Mouse (Mus musculus) right cerebral cortex, postnatal 25 days (tissue): ENCODE results near the gene Acsf2.
"Not testable (repeated sequence)": the region's sequence is repeated elsewhere in the genome, so short reads cannot be mapped to it uniquely, and the experiment has no call there.

Experiments
- DNase-seq: peaks from one replicate; pipeline ENCODE4 v3.0.0; 2022

Gene Acsf2

GRCm38 (mm10) chr11:94601321-94602281, at the start of gene Acsf2:
Gene Acsf2 (minus strand): TSS chr11:94601871.
- peak; percentile 24 for DNase-seq

- not testable (repeated sequence) for DNase-seq
Measured at GRCm38 (mm10) chr11:94651241-94651640, 49.6 kb upstream of the Acsf2 start.

DNA sequence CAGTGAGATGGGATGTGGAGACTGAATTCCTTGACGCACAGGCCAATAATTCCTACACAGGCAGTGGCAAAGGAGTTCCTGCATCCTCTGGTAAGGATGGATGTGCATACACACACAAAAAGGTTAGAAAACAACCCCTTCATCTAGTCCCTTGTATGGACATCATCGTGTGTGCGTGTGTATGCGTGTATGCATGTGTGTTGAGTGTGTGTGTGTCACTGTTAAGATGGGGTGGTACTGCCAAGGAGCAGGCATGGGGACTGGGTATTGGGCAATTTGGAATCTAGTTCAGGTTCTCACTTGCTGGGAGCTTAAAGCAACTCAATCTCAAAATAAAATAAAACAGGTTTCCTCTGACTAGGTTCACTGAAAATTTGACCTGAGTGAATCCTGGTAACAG, 44.8 kb upstream of the Acsf2 start:
- no peak for DNase-seq

DNA sequence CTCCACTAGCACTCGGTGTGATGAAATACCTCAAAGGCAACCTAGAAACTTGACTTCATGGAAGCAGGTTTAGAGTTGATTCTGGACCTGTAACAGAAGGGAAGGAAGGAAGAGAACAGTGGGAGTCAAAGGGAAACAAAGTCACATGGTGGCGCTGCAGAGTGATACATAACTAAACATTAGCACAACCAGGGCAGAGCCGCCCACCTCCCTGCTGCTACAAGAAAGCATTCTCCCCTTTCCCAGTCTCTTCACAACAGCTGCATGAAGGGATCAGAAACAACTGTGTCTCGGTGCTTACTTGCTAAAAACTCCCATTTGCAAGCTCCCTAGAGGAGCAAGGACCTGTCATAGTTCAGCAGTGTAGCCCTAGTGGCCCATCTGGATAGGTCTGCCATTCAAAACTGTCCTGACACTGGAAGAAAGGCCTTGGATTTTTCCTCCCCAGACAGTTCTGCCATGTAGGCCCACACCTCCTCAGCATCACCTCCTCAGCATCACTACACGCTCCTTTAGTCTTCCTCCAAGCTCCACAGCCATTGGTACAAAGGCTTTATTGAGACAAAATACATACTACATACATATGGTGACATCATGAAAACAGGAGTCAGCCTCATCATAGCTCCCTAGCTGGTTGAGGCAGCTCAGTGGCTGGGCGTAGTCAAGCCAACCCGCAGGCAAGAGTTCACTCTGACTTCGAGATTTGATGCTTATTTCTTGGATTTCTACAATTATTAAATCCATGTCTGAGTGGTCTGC, 43.0 kb upstream of the Acsf2 start:
- DNase-seq, result no peak

DNA sequence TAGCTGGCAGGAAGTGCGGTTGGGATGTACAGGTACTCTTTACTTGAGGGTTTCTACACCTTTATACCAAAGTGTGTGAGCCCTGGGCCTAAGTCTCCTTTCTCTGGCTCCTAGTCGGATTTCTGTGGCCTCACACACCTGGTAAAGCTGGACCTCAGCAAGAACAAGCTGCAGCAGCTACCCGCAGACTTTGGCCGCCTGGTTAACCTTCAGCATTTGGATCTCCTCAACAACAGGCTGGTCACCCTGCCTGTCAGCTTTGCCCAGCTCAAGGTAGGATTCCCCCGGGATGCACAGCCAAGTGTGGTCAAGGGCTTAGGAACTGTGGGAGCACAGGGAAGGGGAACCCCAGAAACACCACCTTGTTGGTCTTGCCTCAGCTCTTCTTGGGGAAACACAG, 32.8 kb upstream of the Acsf2 start:
- no peak for DNase-seq

DNA sequence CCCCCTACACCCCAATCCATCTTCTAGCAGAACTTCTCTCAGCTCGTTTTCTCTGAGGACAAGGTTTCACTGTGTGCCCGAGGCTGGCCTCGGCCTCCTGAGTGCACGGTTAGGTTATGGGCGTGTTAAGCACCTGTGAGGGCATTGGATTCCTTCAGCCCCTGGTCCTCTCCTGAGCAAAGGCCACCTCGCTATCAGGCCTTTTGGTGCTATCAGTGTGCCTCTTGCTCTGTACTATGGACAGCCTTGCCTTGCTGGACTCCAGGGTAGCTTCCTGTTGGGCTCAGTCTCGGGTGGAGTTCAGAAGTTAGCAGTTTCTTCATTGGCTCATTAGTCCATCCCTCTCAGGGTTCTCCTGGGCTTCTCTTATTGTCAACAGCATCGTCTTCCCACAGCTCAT, 31.3 kb upstream of the Acsf2 start:
- no peak for DNase-seq

GRCm38 (mm10) chr11:94631969-94632368, 30.3 kb upstream of the Acsf2 start:
- DNase-seq, result no peak

DNA sequence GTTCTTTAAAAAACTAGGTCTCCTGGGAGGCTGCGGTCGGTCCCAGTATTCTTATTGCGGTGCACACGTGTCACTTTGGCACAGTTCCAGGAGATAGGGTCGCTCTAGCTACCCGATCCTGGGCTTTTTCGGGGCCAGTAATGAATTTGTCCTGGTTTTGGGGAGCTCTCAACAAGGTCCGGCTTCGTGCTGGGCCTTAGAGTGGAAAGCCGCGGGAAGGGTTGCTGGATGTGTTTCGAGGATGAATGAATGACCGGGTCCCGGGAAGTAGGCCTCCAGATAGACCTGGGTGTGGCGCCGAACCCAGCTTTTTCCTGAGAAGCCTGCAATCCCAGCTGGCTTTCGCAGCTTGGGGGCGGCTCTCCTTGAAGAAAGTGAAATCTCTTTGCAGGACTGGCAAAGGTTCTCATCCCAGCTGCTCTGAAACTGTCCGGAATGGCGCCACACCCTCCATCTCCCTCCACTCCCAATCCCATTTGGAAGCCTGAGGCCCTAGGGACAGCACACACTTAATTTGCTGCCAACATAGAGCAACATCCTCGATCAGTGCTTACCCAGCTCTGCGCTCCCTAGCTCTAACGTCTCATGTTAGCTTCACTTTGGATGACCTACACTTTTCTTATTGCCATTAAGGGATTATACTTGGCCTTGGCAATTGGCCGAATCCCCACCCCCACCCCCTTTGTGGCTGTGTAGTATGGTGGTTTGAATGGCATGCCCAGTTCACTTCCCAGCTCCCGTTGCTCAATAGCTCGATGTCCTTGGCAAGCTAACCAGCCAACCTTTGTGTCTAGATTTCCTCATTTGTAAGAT, 28.7 kb upstream of the Acsf2 start:
- peak; percentile 23 for DNase-seq

GRCm38 (mm10) chr11:94629884-94630198, 28.2 kb upstream of the Acsf2 start:
- DNase-seq, result no peak

- DNase-seq, result peak; percentile 95
Measured at GRCm38 (mm10) chr11:94629199-94629883, 27.7 kb upstream of the Acsf2 start, which contains the start of gene Lrrc59. Gene Lrrc59 (plus strand): TSS chr11:94629767.

DNA sequence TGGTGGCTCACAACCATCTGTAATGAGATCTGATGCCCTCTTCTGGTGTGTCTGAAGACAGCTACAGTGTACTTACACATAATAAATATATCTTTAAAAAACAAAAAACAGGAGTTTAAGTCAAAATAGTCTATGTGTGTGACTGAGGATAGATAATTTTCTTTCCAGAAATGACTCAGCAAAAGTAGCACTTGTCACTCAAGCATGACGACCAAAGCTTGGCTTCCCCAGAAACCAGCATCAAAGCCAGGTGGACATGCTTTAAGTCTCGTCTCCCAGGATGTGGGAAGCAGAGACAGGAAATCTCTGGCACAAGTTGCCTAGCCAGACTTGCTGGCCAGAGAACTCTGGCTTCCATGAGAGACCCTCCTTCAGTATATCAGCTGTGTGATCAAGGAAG, 20.5 kb upstream of the Acsf2 start:
- DNase-seq, result no peak

DNA sequence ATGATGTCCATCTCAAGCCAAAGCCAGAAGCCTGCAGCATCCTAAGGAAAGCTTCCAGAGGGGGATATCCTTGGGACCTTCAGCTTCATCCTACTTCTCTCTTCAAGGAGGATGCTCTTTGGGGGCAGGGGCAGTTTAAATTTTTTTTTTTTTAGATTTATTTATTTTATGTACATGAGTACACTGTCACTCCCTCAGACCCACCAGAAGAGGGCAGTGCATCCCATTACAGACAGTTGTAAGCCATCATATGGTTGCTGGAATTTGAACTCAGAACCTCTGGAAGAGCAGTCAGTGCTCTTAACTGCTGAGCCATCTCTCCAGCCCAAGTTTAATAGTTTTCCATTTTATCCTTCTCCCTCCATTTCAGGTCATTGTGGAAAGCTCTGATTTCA, 19.8 kb upstream of the Acsf2 start:
- DNase-seq, result no peak

DNA sequence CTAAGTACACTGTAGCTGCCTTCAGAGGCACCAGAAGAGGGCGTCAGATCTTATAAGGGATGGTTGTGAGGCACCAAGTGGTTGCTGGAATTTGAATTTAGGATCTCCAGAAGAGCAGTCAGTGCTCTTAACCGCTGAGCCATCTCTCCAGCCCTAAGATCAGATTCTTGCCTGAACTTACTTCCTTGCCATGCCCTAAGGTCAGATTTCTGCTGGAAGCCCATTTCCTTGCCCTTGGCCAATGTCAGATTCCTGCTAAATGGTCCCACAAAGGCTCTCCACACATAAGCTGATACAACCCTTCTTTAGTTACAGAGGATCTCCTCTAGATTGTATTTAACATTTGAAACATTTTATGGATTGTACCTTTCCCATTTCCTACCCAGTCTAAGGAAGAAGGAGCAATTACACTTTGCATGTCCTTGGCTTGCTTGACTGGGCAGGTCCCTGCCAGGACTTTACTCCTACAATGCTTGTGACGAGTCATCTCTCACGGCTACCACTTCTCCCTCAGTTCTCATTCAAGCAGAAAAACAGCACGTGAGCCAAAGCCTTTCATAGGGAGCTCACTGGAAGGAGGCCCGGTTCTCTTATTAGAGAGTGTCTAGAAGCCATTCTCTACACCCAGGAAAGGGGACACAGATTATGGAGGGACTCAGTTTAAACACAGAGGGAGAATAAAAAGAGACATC, 19.2 kb upstream of the Acsf2 start:
- DNase-seq, result no peak

DNA sequence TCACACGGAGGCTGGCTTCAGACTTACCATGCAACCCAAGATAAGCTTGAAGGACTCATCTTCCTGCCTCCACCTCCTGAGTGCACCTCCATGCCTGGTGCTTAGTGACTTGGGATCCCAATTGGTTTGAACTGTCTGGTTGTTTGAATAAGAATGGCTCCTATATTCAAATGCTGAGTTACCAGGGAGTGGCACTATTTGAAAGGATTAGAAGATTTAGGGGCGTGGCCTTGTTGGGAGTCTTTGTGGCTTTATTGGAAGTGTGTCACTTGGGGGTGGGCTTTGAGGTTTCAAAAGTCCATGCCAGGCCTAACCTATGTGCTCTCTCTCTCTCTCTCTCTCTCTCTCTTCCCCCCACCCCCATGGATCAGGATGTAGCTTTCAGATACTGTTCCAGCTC, 16.0 kb upstream of the Acsf2 start:
- no peak for DNase-seq

DNA sequence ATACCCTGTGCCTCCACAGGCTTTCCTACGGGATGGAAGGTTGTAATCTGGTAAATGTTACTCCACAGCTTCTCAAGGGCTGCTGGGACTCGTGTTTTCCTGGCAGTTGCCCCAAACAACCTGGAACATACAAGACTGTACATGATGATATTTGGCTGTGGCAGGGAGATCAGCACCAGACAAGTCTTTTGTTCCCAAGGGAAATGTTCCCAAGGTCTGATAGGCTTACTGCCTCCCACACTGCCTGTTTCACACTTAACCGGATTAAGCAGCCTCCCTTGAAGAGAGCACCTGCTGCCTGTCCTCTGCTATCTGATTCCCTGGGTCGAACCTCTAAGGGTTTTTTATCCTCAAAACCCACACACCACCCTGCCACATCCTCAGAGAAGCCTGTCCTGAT, 13.8 kb upstream of the Acsf2 start:
- no peak for DNase-seq

GRCm38 (mm10) chr11:94614603-94615002, 12.9 kb upstream of the Acsf2 start:
- no peak for DNase-seq

DNA sequence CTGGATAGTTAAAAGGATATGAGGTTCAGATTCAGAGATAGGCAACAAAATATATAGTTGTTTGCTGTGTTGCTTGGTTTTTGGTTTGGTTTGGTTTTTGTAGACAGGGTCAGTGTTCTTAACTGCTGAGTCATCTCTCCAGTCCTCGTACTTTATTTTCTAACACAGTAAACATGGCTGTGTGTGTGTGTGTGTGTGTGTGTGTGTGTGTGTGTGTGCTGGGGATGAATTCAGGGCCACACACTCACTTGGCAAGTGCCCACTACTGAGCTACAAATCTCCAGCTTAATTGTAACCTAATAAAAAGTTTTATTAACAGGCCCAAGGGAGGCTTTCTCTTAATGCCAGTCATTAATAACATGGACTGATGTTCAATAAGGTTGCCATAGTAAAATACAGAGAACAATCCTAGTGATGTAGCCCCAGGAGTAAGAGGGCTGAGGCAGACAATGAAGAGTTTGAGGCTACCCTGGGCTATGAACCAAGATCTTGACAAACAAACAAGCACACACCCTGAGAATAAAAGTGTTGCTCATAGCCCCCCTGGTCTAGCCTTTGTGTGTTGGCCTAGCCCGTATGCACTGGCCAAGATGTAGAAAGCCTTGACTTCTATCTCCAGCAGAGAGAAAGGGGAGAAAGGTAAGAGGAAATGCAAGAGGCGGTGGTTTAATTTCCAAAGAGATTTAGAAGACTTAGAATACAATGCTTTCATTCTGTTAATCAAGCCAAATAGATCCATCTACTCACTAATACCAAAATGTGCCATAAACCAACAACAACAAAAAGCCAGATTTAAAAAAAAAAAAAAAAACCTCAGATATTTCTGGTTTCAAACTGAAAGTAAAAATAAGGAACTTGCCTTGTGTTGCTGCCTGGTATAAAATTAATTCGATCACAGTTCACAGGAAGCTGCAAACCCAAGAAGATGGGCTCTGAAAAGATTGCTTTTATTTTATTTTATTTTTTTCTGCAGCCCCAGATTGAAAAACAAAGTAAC, 9.4 kb upstream of the Acsf2 start:
- no peak for DNase-seq

DNA sequence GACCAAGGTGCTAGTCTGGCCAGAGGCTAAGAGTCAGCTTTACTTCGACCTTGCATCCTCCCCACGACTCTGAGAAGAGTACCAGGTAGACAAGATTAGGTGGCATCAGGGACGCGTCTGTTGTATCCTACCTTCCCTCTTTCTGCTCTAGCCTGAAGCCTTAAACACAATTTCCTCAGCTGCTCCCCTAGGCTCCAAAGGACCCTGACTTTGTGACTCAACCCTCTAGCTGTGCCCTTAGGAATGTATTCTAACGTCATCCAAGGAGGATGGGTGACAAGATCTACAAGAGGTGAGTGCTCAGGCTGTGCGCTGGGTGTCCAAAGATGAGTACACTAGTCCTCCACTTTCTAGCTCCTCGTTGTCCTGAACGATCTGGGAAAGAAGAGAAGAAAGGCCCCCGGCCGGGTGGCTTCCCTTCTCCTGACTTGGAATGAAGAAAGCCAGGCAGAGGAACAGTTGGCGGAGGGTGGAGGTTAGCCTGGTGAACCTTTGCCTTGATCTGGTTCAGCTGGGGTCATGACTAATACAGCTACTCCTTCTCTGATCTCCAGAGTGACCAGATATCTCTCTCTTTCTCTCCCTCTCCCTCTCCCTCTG, 785 bp upstream of the Acsf2 start:
- DNase-seq, result no peak

GRCm38 (mm10) chr11:94600447-94600846, 1.2 kb downstream of the Acsf2 start:
- DNase-seq, result no peak

- DNase-seq, result no peak
Measured at GRCm38 (mm10) chr11:94598437-94599120, 3.1 kb downstream of the Acsf2 start.
